Mouse (Mus musculus): Measurements from ENCODE around the gene Gatad2b. TPM values are rescaled to one million over a fixed set of nuclear protein-coding genes. Genes with fewer than 3 reads are reported as not detected.

The Gatad2b gene
- total and polyA plus RNA-seq, 3 experiments = 8.4 to 22.6 (median 8.9) TPM

DNA sequence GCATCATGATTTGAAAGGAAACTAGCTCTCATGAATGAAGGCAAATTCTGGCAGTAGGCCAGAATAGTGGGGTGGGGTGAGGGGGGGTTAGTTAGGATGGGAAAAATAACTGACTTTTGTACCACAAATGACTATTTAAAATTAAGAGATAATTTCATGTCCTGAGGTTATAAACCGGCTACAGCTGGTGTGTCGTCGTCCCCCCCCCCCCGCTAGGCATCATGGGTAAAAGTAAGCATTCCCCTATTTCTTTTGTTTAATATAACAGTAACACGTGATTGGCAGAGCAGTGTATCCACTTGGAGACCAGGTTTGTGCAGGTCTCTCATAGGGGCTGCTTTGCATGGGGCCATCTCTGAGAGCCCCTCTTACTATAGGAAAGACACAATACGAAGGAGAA, 29.3 kb downstream of the Gatad2b start:
- dilution Hi-C loops (cut with MboI; ENCODE audit: extremely low pct_ligation_motif_present, extremely low pct_unique_long_range_greater_than_20kb, low sequenced_read_pairs) (no loop called here), in situ Hi-C loops (cut with MboI; ENCODE audit: low pct_ligation_motif_present, low pct_unique_long_range_greater_than_20kb, low sequenced_read_pairs) (no loop called here)
- Histone ChIP-seq H3K4me1 (ENCODE audit: control insufficient read depth in 1 of 2, insufficient read depth in 2 of 2) (peaks cover 0 to 47% of the 10 kb centered on the region in 2 experiments; a peak in 2 of 4 replicates), H3K27ac (ENCODE audit: insufficient read depth, low read depth) (no peak overlapping the region), H3K9ac (ENCODE audit: insufficient read depth, low read depth) (no peak overlapping the region), H3K36me3 (replicated peaks in 1 of 2; ENCODE audit: control insufficient read depth in 1 of 2, insufficient read depth in 1 of 2, low read length in 1 of 2) (peaks cover 0 to 21% of the 10 kb centered on the region in 2 experiments), H3K9me3 (replicated peaks; ENCODE audit: low read length) (no peaks in the 10 kb centered on the region), H3K27me3 (replicated peaks) (no peaks in the 10 kb centered on the region), H3K4me3 (replicated peaks in 1 of 3; ENCODE audit: low read depth in 2 of 3, low read length in 2 of 3, poor library complexity in 1 of 3) (no peak overlapping the region), H3K79me2 (replicated peaks; ENCODE audit: control insufficient read depth, extremely low read depth, insufficient read depth, poor library complexity, severe bottlenecking) (peaks cover 72% of the 10 kb centered on the region), H3K4me2 (ENCODE audit: insufficient read depth, low read depth, poor library complexity, severe bottlenecking) (no peak overlapping the region)
- DNase-seq (ENCODE audit: extremely low read depth) = no peak
- TF ChIP-seq SMC3 (IDR thresholded peaks at IDR 0.05; ENCODE audit: low read depth, low read length) (no peak), MAX (IDR thresholded peaks at IDR 0.05; ENCODE audit: low read length) (no peak), PAX5 (IDR thresholded peaks at IDR 0.05; ENCODE audit: low read length) (no peak), RCOR1 (conservative IDR thresholded peaks at IDR 0.05; ENCODE audit: low read depth, low read length) (no peak), ZKSCAN1 (IDR thresholded peaks at IDR 0.05; ENCODE audit: borderline replicate concordance, low read depth, low read length) (no peak), NRF1 (IDR thresholded peaks at IDR 0.05; ENCODE audit: low read depth, low read length) (no peak), CHD2 (IDR thresholded peaks at IDR 0.05; ENCODE audit: low read length) (no peak), GABPA (IDR thresholded peaks at IDR 0.05; ENCODE audit: insufficient replicate concordance, low read depth, low read length) (no peak)

DNA sequence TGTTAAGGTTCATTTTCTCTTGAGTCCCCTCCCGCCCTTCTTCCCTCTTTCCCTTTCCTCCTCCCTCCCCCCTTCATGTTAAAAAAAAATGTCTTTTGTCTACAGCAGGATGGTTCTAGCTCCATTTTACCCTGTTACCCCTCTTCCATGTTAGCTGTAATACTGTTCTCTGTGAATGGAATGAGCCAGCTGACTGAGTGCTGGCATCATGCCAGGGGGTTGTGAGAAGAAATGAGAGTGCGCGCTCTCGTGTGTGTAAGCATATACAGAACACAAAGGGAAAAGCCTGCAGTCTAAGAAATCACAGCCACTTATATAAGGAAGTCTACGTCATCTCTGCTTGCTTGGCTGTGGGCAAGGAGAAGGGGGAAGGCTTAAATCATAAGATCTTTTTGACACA, 30.1 kb downstream of the Gatad2b start:
- Histone ChIP-seq H3K36me3 (replicated peaks in 1 of 2; ENCODE audit: control insufficient read depth in 1 of 2, insufficient read depth in 1 of 2, low read length in 1 of 2) (peaks cover 0 to 23% of the 10 kb centered on the region in 2 experiments), H3K9me3 (replicated peaks; ENCODE audit: low read length) (no peaks in the 10 kb centered on the region), H3K4me3 (replicated peaks in 1 of 3; ENCODE audit: low read depth in 2 of 3, low read length in 2 of 3, poor library complexity in 1 of 3) (no peak overlapping the region), H3K4me1 (ENCODE audit: control insufficient read depth in 1 of 2, insufficient read depth in 2 of 2) (peaks cover 0 to 48% of the 10 kb centered on the region in 2 experiments; a peak in 2 of 4 replicates), H3K4me2 (ENCODE audit: insufficient read depth, low read depth, poor library complexity, severe bottlenecking) (no peak overlapping the region), H3K27ac (ENCODE audit: insufficient read depth, low read depth) (no peak overlapping the region), H3K79me2 (replicated peaks; ENCODE audit: control insufficient read depth, extremely low read depth, insufficient read depth, poor library complexity, severe bottlenecking) (peaks cover 74% of the 10 kb centered on the region), H3K9ac (ENCODE audit: insufficient read depth, low read depth) (no peak overlapping the region), H3K27me3 (replicated peaks) (no peaks in the 10 kb centered on the region)
- dilution Hi-C loops (cut with MboI; ENCODE audit: extremely low pct_ligation_motif_present, extremely low pct_unique_long_range_greater_than_20kb, low sequenced_read_pairs) = no loop called here
- no peak for DNase-seq (ENCODE audit: extremely low read depth)
- in situ Hi-C loops (cut with MboI; ENCODE audit: low pct_ligation_motif_present, low pct_unique_long_range_greater_than_20kb, low sequenced_read_pairs) = no loop called here
- no peak for TF ChIP-seq ZC3H11A (IDR thresholded peaks at IDR 0.05; ENCODE audit: low read depth, low read length)
- no peak for TF ChIP-seq MEF2A (IDR thresholded peaks at IDR 0.05; ENCODE audit: borderline replicate concordance, low read depth, low read length)

DNA sequence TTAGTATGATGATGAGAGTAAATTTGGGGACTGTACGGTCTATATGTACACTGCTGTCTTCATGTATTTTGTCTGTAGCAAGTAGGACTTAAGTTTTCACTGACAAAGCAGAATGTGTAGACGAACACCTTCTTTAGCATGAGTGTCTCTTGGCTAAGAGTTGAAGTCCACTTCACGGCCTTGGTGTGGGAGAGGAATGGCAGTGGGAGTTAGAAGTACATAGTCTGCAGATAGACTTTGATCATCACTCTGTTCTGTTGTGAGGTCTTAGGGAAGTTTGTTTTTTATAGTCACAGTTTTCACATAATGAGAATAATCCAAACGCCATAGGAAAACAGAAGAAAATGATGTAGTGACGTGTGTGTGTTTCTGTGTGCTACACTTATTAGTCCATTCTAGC, 39.5 kb downstream of the Gatad2b start:
- Histone ChIP-seq H3K27me3 (replicated peaks) (no peaks in the 10 kb centered on the region), H3K4me2 (ENCODE audit: insufficient read depth, low read depth, poor library complexity, severe bottlenecking) (no peak overlapping the region), H3K79me2 (replicated peaks; ENCODE audit: control insufficient read depth, extremely low read depth, insufficient read depth, poor library complexity, severe bottlenecking) (peaks cover 70% of the 10 kb centered on the region), H3K4me3 (replicated peaks in 1 of 3; ENCODE audit: low read depth in 2 of 3, low read length in 2 of 3, poor library complexity in 1 of 3) (no peak overlapping the region), H3K27ac (ENCODE audit: insufficient read depth, low read depth) (no peak overlapping the region), H3K9me3 (replicated peaks; ENCODE audit: low read length) (no peaks in the 10 kb centered on the region), H3K4me1 (ENCODE audit: control insufficient read depth in 1 of 2, insufficient read depth in 2 of 2) (no peaks in the 10 kb centered on the region; a peak in 1 of 4 replicates), H3K36me3 (replicated peaks in 1 of 2; ENCODE audit: control insufficient read depth in 1 of 2, insufficient read depth in 1 of 2, low read length in 1 of 2) (peaks cover 0 to 38% of the 10 kb centered on the region in 2 experiments), H3K9ac (ENCODE audit: insufficient read depth, low read depth) (no peak overlapping the region)
- no peak for TF ChIP-seq MEF2A (IDR thresholded peaks at IDR 0.05; ENCODE audit: borderline replicate concordance, low read depth, low read length)
- no peak for TF ChIP-seq CTCF (conservative IDR thresholded peaks at IDR 0.05 in 1 of 2, IDR thresholded peaks at IDR 0.05 in 1 of 2; ENCODE audit: low read depth in 2 of 2, low read length in 2 of 2)
- TF ChIP-seq BHLHE40 (IDR thresholded peaks at IDR 0.05; ENCODE audit: low read depth, low read length) = no peak
- no peak for TF ChIP-seq MAFK (IDR thresholded peaks at IDR 0.05; ENCODE audit: insufficient replicate concordance, low read length)
- TF ChIP-seq JUND (conservative IDR thresholded peaks at IDR 0.05; ENCODE audit: low read depth, low read length) = no peak
- no peak for TF ChIP-seq GABPA (IDR thresholded peaks at IDR 0.05; ENCODE audit: insufficient replicate concordance, low read depth, low read length)
- no peak for TF ChIP-seq USF1 (IDR thresholded peaks at IDR 0.05; ENCODE audit: low read depth, low read length)
- no peak for TF ChIP-seq EP300 (IDR thresholded peaks at IDR 0.05; ENCODE audit: low read length)
- TF ChIP-seq TBP (conservative IDR thresholded peaks at IDR 0.05; ENCODE audit: low read depth, low read length) = no peak
- DNase-seq (ENCODE audit: extremely low read depth) = no peak
- in situ Hi-C loops (cut with MboI; ENCODE audit: low pct_ligation_motif_present, low pct_unique_long_range_greater_than_20kb, low sequenced_read_pairs) = no loop called here
- dilution Hi-C loops (cut with MboI; ENCODE audit: extremely low pct_ligation_motif_present, extremely low pct_unique_long_range_greater_than_20kb, low sequenced_read_pairs) = no loop called here
